Mouse (Mus musculus): ENCODE results near the gene Mettl23. TPM values are rescaled to one million over a fixed set of nuclear protein-coding genes. Genes with fewer than 3 reads are reported as not detected.
"Not testable (repeated sequence)": the region's sequence is repeated elsewhere in the genome, so short reads cannot be mapped to it uniquely, and the experiment has no call there.

The Mettl23 gene
- polyA plus RNA-seq, 1 experiment from 2014 or later = 76.7 TPM

DNA sequence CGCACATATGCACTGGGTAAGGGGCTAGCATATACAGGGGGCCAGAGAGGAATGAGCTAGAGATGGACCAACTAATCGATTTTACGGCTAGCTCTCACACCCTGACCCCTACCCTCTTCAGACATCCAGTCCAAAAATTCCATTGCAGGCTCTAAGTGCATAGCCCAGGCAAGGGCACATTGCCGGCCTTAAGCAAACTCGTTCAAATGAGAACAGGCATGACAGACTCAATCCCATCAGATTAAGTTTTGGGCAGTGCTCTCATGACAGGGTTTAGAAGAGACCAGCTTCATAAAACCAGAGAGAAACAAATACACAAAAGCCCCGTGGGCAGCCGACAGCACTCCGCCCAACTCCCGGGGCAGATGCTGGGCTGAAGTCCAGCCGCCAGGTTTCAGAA lies 20.9 kb upstream of the Mettl23 start:
- 74% methylated on average over 10 of the region's 10 CpGs for WGBS
- Histone ChIP-seq H3K9ac (0 out of 2 replicates have a peak overlapping the region, but pooled peaks have one; percentile 43), H3K4me1 (replicated peaks) (peaks cover 66% of the 10 kb centered on the region), H3K27me3 (no peaks in the 10 kb centered on the region), H3K36me3 (no peaks in the 10 kb centered on the region), H3K27ac (replicated peaks) (no peak overlapping the region), H3K4me3 (no peak overlapping the region), H3K9me3 (no peaks in the 10 kb centered on the region), H3K4me2 (no peak overlapping the region)
- no peak for ATAC-seq (ENCODE audit: low read depth)

DNA sequence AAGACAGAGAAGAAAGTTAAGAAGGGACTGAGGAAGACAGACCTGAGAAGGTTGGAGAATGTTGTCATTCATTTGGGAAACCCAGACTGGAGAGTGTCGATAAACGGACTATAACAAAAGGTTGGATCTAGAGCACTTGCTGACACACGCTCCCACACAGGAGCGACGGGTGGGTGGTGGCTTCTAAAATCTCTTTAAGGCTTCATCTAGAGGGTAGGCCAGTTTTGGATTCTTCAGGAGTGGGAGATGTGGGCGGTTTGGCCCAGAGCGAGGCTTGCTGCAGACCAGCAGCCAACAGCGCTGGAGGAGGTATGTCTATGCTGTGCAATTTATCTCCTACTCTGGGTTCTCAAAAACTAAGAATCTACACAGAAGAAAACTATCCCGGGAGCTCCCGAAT lies 20.5 kb upstream of the Mettl23 start:
- no peak overlapping the region for H3K9ac ChIP-seq
- no peaks in the 10 kb centered on the region for H3K27me3 ChIP-seq
- H3K27ac ChIP-seq (replicated peaks) = no peak overlapping the region
- no peak overlapping the region for H3K4me2 ChIP-seq
- no peaks in the 10 kb centered on the region for H3K9me3 ChIP-seq
- H3K36me3 ChIP-seq = no peaks in the 10 kb centered on the region
- H3K4me3 ChIP-seq = no peak overlapping the region
- WGBS = 94% methylated on average over 10 of the region's 10 CpGs
- ATAC-seq (ENCODE audit: low read depth) = no peak
- H3K4me1 ChIP-seq (replicated peaks) = peaks cover 69% of the 10 kb centered on the region

DNA sequence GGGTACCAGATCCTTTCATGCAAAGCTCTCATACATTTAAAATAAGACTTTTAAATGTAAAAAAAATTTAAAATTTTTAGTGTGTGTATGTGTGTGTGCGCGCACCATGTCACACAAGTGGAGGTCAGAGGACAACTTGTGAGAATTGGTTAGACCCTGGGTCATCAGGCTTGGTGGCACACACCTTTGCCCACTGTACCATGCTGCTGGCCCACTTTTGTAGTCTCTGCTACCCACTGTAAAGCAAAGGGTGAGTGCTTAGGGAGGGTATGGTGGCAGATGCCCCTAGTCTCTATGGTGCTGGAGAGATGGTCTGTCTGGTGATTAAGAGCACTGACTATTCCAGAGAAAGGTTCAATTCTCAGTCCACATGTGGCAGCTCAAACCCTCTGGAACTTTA lies 19.8 kb upstream of the Mettl23 start:
- ATAC-seq (ENCODE audit: low read depth) = no peak
- H3K9ac ChIP-seq = no peak overlapping the region
- H3K27me3 ChIP-seq = no peaks in the 10 kb centered on the region
- no peak overlapping the region for H3K4me3 ChIP-seq
- no peaks in the 10 kb centered on the region for H3K36me3 ChIP-seq
- peaks cover 71% of the 10 kb centered on the region for H3K4me1 ChIP-seq (replicated peaks)
- H3K4me2 ChIP-seq = no peak overlapping the region
- H3K9me3 ChIP-seq = no peaks in the 10 kb centered on the region
- H3K27ac ChIP-seq (replicated peaks) = no peak overlapping the region
- 100% methylated on average over 2 of the region's 2 CpGs for whole genome bisulfite sequencing

DNA sequence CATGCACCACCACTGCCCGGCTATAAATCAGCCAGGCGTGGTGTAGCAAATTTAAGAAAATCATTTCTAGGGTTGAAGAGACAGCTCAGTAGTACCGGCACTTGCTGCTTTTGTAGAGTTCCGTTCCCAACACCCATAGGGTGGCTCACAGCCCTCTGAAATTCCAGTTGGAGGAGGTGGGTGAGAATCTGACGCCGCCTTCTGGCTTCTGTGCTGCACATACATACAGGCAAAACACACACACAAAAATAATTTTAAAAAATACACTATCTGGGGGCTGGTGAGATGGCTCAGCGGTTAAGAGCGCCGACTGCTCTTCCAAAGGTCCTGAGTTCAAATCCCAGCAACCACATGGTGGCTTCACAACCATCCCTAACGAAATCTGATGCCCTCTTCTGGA lies 19.2 kb upstream of the Mettl23 start:
- not testable (repeated sequence) for H3K4me3 ChIP-seq; H3K27me3 ChIP-seq; H3K9me3 ChIP-seq; H3K36me3 ChIP-seq; H3K9ac ChIP-seq; H3K4me2 ChIP-seq; H3K27ac ChIP-seq (replicated peaks); ATAC-seq (ENCODE audit: low read depth)
- 97% methylated on average over 10 of the region's 10 CpGs for WGBS
- peaks cover 71% of the 10 kb centered on the region for H3K4me1 ChIP-seq (replicated peaks)

DNA sequence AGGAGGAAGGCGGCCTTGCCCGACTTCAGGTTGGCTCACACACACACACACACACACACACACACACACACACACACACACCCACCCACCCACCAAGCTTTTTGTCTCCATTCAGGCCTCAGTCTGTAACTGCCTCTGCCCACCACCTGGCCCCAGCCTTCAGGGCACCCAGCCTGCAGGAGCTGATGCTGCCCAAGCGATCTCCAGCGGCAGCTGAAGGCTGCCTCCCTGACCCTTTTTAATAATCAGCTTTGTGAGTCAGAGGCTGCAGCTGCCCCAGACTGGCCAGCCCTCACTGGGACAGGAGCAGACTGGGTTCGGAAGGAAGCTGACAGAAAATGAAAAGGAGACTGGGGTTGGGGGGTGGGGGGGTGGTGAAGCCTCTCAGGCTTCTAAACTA lies 17.8 kb upstream of the Mettl23 start:
- Histone ChIP-seq H3K4me2 (peak overlapping the region; percentile 81), H3K36me3 (no peaks in the 10 kb centered on the region), H3K9ac (peak overlapping the region; percentile 61), H3K27ac (replicated peaks) (peak overlapping the region; percentile 91), H3K4me3 (peak overlapping the region; percentile 77), H3K27me3 (no peaks in the 10 kb centered on the region), H3K4me1 (replicated peaks) (peaks cover 65% of the 10 kb centered on the region), H3K9me3 (no peaks in the 10 kb centered on the region)
- ATAC-seq (ENCODE audit: low read depth) = no peak
- WGBS = 24% methylated on average over 5 of the region's 5 CpGs

DNA sequence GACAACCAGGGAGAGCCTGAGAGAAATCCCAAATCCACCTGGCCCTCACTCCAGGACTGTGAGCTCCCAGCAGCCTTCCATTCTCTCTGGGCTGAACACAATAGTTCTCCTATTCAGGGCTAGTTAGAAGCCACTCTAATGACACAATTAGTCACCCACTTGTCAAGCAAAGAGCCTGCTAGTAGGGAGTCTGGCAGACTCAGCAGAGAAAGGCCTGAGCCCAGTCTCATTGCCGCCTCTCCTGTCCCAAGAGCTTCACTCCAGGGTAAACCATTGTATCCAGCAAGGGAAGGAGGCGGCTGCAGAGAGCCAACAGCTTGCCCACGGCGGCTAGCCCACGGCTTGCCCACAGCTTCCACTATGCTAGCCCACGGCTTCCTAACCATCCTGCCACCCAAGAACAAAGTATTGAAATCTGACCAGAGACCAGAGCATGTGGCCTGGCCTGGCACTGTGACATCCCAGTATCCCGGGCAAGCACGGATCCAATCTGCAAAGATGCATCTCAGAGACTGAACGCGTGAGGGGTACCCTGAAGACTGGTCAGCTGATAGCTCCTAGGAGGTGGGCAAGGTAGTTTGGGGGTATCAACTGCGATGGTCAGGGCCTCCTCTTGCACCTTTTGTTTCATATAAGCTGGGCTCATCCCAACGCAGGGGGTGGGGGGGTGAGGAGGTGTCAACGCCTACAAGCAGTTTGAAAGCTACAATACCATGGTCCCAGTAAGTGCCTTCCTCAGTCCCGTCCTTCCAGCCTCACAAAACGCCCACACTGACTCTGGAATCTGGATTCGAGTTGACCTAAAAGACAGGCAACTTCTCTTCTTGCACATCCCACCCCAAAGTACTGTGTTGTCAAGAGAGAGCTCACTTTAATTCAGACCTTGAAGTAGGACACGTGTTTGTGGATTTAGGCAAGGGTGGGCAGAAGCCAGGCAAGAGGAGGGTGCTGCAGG lies 16.3 kb upstream of the Mettl23 start:
- H3K27me3 ChIP-seq = no peaks in the 10 kb centered on the region
- peaks cover 7% of the 10 kb centered on the region for H3K36me3 ChIP-seq
- 6% methylated on average over 17 of the region's 17 CpGs for WGBS
- ATAC-seq (ENCODE audit: low read depth) = peak; percentile 41
- peak overlapping the region; percentile 81 for H3K4me2 ChIP-seq
- H3K27ac ChIP-seq (replicated peaks) = peak overlapping the region; percentile 91
- peak overlapping the region; percentile 77 for H3K4me3 ChIP-seq
- no peaks in the 10 kb centered on the region for H3K9me3 ChIP-seq
- H3K4me1 ChIP-seq (replicated peaks) = peaks cover 50% of the 10 kb centered on the region
- H3K9ac ChIP-seq = peak overlapping the region; percentile 96

DNA sequence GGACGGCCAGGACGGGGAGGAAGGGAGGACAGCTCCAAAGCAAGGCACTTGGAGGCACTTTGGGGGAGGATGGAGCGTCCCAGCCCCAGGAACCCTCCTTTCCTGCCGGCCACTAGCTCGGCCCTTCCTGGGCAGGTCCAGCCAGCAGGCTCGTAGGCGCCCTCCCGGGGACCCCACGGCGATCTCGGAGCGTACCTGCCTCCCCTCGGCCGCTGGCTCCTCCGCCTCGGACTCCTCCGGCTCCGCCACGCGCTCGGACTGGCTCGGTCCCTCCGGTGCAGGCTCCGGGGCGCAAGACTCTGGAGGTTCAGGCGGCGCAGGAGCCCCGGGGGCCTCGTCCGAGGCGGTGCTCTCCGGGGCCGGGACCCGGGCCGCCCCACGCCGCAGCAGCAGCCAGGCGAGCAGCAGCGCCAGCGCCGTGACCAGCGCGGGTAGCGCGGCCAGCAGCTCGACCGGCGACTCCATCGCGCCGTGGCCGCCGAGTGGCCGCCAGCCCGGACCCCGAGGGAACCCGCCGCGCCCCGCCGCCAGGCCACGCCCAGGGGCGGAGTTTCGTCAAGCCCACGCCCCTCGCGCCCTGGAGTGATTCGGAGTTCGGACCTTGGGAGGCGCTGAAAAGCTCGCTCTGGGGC lies 15.4 kb upstream of the Mettl23 start, which contains the start of gene Mxra7:
Gene Mxra7, minus strand, starts transcription at position 513 of the 632 bp plus-strand sequence.
- H3K4me3 ChIP-seq = peak within 1 kb of the TSS; percentile 77
- peak within 1 kb of the TSS; percentile 91 for H3K27ac ChIP-seq (replicated peaks)
- peak within 1 kb of the TSS; percentile 96 for H3K9ac ChIP-seq
- peaks cover 47% of the 10 kb centered on the region for H3K4me1 ChIP-seq (replicated peaks)
- no peaks in the 10 kb centered on the region for H3K9me3 ChIP-seq
- H3K27me3 ChIP-seq = no peaks in the 10 kb centered on the region
- peak within 1 kb of the TSS; percentile 81 for H3K4me2 ChIP-seq
- WGBS = under 1% methylated on average over 58 of the region's 71 CpGs
- peaks cover 7% of the 10 kb centered on the region for H3K36me3 ChIP-seq
- ATAC-seq (ENCODE audit: low read depth) = peak; percentile 48; the same call in 1 of the 2 replicates

DNA sequence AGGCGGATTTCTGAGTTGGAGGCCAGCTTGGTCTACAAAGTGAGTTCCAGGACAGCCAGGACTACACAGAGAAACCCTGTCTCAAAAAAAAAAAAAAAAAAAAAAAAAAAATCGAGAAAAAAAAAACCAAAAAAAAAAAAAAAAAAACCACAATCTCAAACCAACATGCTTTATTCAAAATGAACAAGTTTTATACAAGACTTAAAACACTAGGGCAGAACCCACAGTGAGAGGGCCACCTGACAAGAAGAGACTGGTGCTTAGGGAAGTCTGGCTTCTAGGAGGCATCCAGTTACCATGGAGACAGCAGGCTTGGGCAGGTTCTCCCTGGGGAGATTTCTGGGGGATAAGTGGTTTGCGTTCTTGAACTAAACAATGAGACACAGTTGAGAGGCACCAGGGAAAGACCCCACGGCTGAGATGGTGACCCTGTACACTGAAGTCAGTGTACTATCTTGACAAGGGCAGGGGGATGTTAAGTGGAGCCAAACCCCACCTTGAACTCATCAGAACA lies 10.8 kb upstream of the Mettl23 start:
- 35% methylated on average over 3 of the region's 4 CpGs for WGBS
- Histone ChIP-seq H3K9me3 (no peaks in the 10 kb centered on the region), H3K4me2 (no peak overlapping the region), H3K4me3 (no peak overlapping the region), H3K9ac (no peak overlapping the region), H3K27ac (replicated peaks) (peak overlapping the region; percentile 42; the same call in 1 of the 2 replicates), H3K27me3 (no peaks in the 10 kb centered on the region), H3K4me1 (replicated peaks) (peaks cover 28% of the 10 kb centered on the region), H3K36me3 (peaks cover 51% of the 10 kb centered on the region)
- no peak for ATAC-seq (ENCODE audit: low read depth)

DNA sequence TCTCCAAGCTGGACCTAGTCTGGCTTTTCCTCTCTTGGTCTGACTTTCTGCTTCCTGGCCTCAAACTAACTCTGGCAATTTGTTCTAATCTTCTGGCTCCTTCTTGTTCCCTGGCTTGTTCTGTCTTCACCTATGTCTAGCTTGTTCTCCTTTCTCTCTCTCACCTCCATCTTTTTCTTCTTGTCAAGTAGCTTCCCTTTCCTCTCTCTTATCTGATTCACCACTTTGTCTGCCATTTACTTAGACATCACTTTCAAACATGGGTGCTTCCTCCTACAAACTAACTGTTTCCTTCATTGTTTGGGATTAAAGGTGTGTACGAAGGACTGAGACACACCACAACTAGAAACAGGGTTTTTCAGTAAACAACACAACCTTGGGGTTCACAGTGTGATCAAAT lies 8.1 kb upstream of the Mettl23 start:
- WGBS = 91% methylated on average over 1 of the region's 1 CpGs

DNA sequence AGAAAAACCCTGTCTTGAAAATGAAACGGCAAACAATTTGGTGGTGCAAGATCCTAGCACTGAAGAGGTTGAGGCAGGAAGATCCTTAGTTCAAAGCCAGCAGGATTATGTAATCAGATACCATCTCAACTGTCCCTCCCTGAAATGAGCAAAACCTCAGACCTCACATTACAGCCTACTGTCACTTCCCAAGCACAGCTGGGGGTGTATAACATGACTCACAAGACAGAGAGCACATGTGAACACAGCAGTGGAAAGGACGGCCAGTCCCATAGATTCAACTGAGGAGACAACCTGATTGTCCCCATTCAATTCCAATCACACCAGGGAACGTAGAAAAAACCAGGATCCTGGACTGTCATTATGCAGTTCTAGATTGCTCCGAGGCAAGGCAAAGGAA lies 6.8 kb upstream of the Mettl23 start:
- 88% methylated on average over 4 of the region's 4 CpGs for WGBS
- Histone ChIP-seq H3K4me2 (no peak overlapping the region), H3K4me3 (no peak overlapping the region), H3K9me3 (no peaks in the 10 kb centered on the region), H3K27me3 (no peaks in the 10 kb centered on the region), H3K4me1 (replicated peaks) (peaks cover 43% of the 10 kb centered on the region), H3K36me3 (peaks cover 87% of the 10 kb centered on the region), H3K27ac (replicated peaks) (no peak overlapping the region), H3K9ac (no peak overlapping the region)
- ATAC-seq (ENCODE audit: low read depth) = no peak

More for the DNA sequence above, 8.1 kb upstream of the Mettl23 start:
- Histone ChIP-seq H3K27me3 (no peaks in the 10 kb centered on the region), H3K4me2 (no peak overlapping the region), H3K9me3 (no peaks in the 10 kb centered on the region), H3K27ac (replicated peaks) (no peak overlapping the region), H3K4me3 (no peak overlapping the region), H3K9ac (no peak overlapping the region), H3K4me1 (replicated peaks) (peaks cover 29% of the 10 kb centered on the region), H3K36me3 (peaks cover 78% of the 10 kb centered on the region)
- no peak for ATAC-seq (ENCODE audit: low read depth)

DNA sequence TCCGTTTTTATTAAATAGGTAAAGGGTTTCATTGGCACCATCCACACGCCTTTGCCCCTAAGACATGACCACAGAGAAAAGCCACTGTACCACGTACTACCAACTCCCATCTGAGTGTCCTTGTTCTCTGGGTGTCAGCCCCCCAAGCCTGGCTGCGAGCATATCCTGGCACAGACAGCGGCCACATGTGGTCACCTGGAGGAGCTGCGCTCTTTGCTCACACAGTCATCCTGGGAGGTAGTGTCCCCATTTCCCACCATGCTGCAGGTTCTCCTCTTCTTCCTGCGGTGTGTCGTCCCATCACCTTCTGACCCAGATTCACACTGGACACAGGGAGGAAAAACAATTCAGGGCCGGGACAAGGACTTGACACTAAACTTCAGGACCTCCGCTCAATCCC lies 5.6 kb upstream of the Mettl23 start:
- Histone ChIP-seq H3K27me3 (no peaks in the 10 kb centered on the region), H3K4me3 (no peak overlapping the region), H3K9ac (no peak overlapping the region), H3K36me3 (peaks cover 84% of the 10 kb centered on the region), H3K27ac (replicated peaks) (no peak overlapping the region), H3K4me1 (replicated peaks) (peaks cover 49% of the 10 kb centered on the region), H3K9me3 (no peaks in the 10 kb centered on the region), H3K4me2 (no peak overlapping the region)
- 95% methylated on average over 10 of the region's 10 CpGs for WGBS
- no peak for ATAC-seq (ENCODE audit: low read depth)

DNA sequence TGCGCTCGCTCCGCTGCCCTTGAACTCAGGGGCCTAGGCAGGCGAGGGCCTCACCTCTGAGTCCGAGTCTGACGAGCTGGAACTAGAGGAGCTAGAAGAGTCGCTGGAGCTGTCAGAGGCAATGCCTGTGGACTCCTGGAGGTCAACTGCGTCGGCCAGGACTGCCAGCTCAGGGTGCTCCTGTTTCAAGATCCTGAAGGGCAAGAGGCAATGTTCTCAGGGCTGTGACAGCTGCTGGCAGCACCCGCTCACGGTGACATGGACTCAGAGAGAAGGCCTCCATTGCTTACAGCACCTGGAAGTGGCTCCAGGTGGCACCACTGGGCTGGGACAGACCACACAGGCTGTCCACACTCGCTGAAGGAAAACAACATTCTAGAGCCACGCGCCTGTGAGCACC lies 4.1 kb upstream of the Mettl23 start:
- no peak overlapping the region for H3K9ac ChIP-seq
- peaks cover 42% of the 10 kb centered on the region for H3K4me1 ChIP-seq (replicated peaks)
- H3K9me3 ChIP-seq = no peaks in the 10 kb centered on the region
- H3K4me2 ChIP-seq = no peak overlapping the region
- WGBS = 93% methylated on average over 14 of the region's 14 CpGs
- H3K36me3 ChIP-seq = peaks cover 73% of the 10 kb centered on the region
- H3K27me3 ChIP-seq = no peaks in the 10 kb centered on the region
- ATAC-seq (ENCODE audit: low read depth) = no peak
- no peak overlapping the region for H3K4me3 ChIP-seq
- no peak overlapping the region for H3K27ac ChIP-seq (replicated peaks)

Measured in neural tube, embryonic 13.5 days (tissue).